Mouse (Mus musculus) spleen, embryonic (tissue): ENCODE results near the gene Erf.

Source experiments
- CTCF ChIA-PET: fragments of 350-600 bp; sonication (Branson Sonifier 250); formaldehyde crosslinking; loops from one replicate; lab custom pipeline; 2022; lab: Charles Lee

The Erf gene

GRCm38 (mm10) chr7:25250141-25250972 is at the start of gene Erf:
Erf (minus strand) TSS chr7:25250761.
- CTCF ChIA-PET = interaction anchor here (0.6 kb wide), 1 partner anchor 184 kb away, joined by 7 read pairs; no protein-coding TSS in a partner anchor

- CTCF ChIA-PET = interaction anchor here (0.6 to 0.8 kb wide), 2 partner anchors 29 to 103 kb away, joined by 3 to 8 read pairs; no protein-coding TSS in a partner anchor
Observed at GRCm38 (mm10) chr7:25297454-25298325, 47.1 kb upstream of the Erf start, which contains the start of gene Pafah1b3. Pafah1b3 (minus strand) TSS chr7:25297986.

- CTCF ChIA-PET = interaction anchor here (0.6 to 0.8 kb wide), 2 partner anchors 30 to 103 kb away, joined by 3 to 8 read pairs; no protein-coding TSS in a partner anchor
Observed at GRCm38 (mm10) chr7:25296945-25297453, 46.4 kb upstream of the Erf start.

- CTCF ChIA-PET = no interaction called here
Observed at GRCm38 (mm10) chr7:25294960-25295722, 44.6 kb upstream of the Erf start.

GRCm38 (mm10) chr7:25294495-25294894 is 43.9 kb upstream of the Erf start:
- CTCF ChIA-PET = no interaction called here

- CTCF ChIA-PET = no interaction called here
Observed at GRCm38 (mm10) chr7:25293191-25293739, 42.7 kb upstream of the Erf start.

- CTCF ChIA-PET = no interaction called here
Observed at GRCm38 (mm10) chr7:25292107-25292506, 41.5 kb upstream of the Erf start.

GRCm38 (mm10) chr7:25290911-25291310 is 40.4 kb upstream of the Erf start:
- CTCF ChIA-PET = no interaction called here

- CTCF ChIA-PET = no interaction called here
Observed at GRCm38 (mm10) chr7:25290463-25290862, 39.9 kb upstream of the Erf start.

- CTCF ChIA-PET = interaction anchor here (0.6 kb wide), 1 partner anchor 25 kb away, joined by 3 read pairs; no protein-coding TSS in a partner anchor
Observed at GRCm38 (mm10) chr7:25289925-25290324, 39.4 kb upstream of the Erf start.

GRCm38 (mm10) chr7:25288721-25289120 is 38.2 kb upstream of the Erf start:
- CTCF ChIA-PET = no interaction called here

GRCm38 (mm10) chr7:25288011-25288410 is 37.5 kb upstream of the Erf start:
- CTCF ChIA-PET = no interaction called here

GRCm38 (mm10) chr7:25286989-25287388 is 36.4 kb upstream of the Erf start:
- CTCF ChIA-PET = interaction anchor here (0.6 kb wide), 1 partner anchor 15 kb away, joined by 3 read pairs; no protein-coding TSS in a partner anchor

GRCm38 (mm10) chr7:25285511-25286238 is 35.1 kb upstream of the Erf start:
- CTCF ChIA-PET = interaction anchor here (0.9 kb wide), 1 partner anchor 117 kb away, joined by 3 read pairs; no protein-coding TSS in a partner anchor

GRCm38 (mm10) chr7:25284766-25285165 is 34.2 kb upstream of the Erf start:
- CTCF ChIA-PET = interaction anchor here (0.9 kb wide), 1 partner anchor 118 kb away, joined by 3 read pairs; no protein-coding TSS in a partner anchor

- CTCF ChIA-PET = no interaction called here
Observed at GRCm38 (mm10) chr7:25284171-25284570, 33.6 kb upstream of the Erf start.

GRCm38 (mm10) chr7:25283637-25284036 is 33.1 kb upstream of the Erf start:
- CTCF ChIA-PET = no interaction called here

GRCm38 (mm10) chr7:25282731-25283211 is 32.2 kb upstream of the Erf start:
- CTCF ChIA-PET = no interaction called here

GRCm38 (mm10) chr7:25281734-25282601 is 31.4 kb upstream of the Erf start:
- CTCF ChIA-PET = no interaction called here
